Mouse (Mus musculus): Measurements from ENCODE around the gene Myh10. TPM values are rescaled to one million over a fixed set of nuclear protein-coding genes. Genes with fewer than 3 reads are reported as not detected.
A peak's percentile ranks its signal among the peaks of the same experiment; 100 is the strongest.

Myh10 gene
- polyA plus RNA-seq, 1 experiment from 2014 or later: 94.9 TPM

DNA sequence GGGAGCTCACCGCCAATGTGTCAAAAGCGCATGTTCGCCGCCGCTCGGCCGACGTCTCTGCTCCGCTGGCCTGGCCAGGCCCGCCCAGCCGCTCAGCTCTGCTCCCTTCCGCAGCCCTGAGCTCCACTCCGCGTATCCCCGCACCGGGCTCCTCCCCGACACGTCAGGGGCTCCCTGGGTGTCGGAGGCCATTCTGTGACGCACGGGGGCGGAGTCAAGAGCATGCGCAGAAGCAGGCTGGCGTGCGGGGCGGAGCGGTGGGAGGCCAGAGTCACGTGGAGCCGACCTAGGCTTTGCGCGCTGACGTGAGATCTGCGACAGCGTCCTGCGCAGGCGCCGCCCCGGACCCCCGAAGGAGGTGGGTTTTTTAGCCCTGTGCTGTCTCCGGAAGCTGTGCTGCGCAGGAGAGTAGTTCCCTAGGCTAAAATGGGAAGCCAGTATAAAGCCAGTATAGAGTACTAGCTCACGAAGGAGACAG is 161.6 kb downstream of the Myh10 start:
- Histone ChIP-seq H3K9ac (ENCODE audit: low read depth, low read length) (peak overlapping the region; percentile 90), H3K4me3 (ENCODE audit: low read length) (peak overlapping the region; percentile 73), H3K27ac (ENCODE audit: low read depth, low read length) (peak overlapping the region; percentile 92), H3K36me3 (ENCODE audit: control insufficient read depth, insufficient read depth, low read length) (no peaks in the 10 kb centered on the region), H3K4me2 (ENCODE audit: low read length) (peak overlapping the region; percentile 87), H3K4me1 (ENCODE audit: control insufficient read depth, insufficient read depth, low read depth, low read length) (peaks cover 23% of the 10 kb centered on the region), H3K9me3 (ENCODE audit: control insufficient read depth, low read length) (no peaks in the 10 kb centered on the region), H3K27me3 (replicated peaks; ENCODE audit: control insufficient read depth, insufficient read depth, low read length) (no peaks in the 10 kb centered on the region)
- ATAC-seq: peak; percentile 99
- WGBS: under 1% methylated on average over 40 of the region's 42 CpGs

DNA sequence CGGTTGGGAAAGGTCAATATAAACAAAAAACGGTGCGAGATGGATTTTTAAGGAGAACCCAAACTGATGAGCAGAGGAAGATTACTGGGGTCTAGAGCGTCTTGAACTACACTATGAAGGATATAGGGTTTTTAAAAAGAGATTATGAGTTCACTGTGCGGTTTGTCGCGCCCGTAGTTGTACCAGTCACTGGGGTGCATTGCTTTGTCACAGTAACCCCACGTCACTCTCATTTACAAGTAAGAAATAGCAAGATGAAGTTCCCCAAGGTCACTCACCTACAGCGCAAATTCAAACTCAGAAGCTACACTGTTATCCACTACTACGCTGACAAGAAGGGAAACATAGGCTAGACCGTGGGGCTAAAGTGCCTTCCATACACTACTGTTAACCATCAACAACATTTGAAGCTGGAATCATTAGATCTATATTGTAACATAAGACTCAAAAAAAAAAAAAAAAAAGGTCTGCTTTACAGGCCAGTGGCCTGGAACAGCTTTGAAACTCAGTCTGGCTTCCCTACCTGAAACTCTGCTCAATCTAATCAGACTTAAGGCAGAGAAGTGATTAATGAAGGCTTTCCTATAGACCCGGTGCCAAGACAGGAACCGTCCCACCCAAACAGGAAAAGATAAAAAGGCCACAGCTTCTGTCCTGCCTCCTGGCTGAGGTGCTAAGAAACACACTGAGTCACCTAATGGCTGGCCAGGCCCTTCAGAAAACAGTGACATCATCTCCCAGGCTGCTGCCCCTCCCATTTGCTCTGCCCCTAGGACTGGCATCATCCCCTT is 162.4 kb downstream of the Myh10 start:
- no peaks in the 10 kb centered on the region for H3K27me3 ChIP-seq (replicated peaks; ENCODE audit: control insufficient read depth, insufficient read depth, low read length)
- no peaks in the 10 kb centered on the region for H3K9me3 ChIP-seq (ENCODE audit: control insufficient read depth, low read length)
- ATAC-seq: no peak
- H3K4me2 ChIP-seq (ENCODE audit: low read length): peak overlapping the region; percentile 87
- peak overlapping the region; percentile 74 for H3K27ac ChIP-seq (ENCODE audit: low read depth, low read length)
- peak overlapping the region; percentile 61 for H3K9ac ChIP-seq (ENCODE audit: low read depth, low read length)
- H3K4me3 ChIP-seq (ENCODE audit: low read length): peak overlapping the region; percentile 73
- peaks cover 23% of the 10 kb centered on the region for H3K4me1 ChIP-seq (ENCODE audit: control insufficient read depth, insufficient read depth, low read depth, low read length)
- H3K36me3 ChIP-seq (ENCODE audit: control insufficient read depth, insufficient read depth, low read length): no peaks in the 10 kb centered on the region
- WGBS: 45% methylated on average over 14 of the region's 14 CpGs

DNA sequence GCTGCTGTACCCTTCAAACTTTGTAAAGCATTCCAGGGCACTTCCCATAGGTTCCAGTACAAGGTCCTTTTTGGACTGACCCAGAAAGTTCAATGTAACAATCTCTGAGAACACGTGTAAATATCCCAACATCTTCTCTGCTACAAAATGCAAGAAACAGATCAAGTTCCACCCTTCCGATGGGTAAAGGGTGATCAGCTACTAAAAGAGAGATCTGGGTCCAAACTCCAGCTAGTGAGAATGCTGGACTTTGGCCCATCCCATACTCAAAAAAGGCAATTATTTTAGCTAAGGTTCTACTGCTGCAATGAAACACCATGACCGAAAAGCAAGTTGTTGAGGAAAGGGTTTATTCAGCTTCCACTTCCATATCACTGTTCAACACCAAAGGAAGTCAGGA is 163.3 kb downstream of the Myh10 start:
- H3K27me3 ChIP-seq (replicated peaks; ENCODE audit: control insufficient read depth, insufficient read depth, low read length): no peaks in the 10 kb centered on the region
- peaks cover 23% of the 10 kb centered on the region for H3K4me1 ChIP-seq (ENCODE audit: control insufficient read depth, insufficient read depth, low read depth, low read length)
- ATAC-seq: no peak
- H3K9ac ChIP-seq (ENCODE audit: low read depth, low read length): no peak overlapping the region
- H3K4me2 ChIP-seq (ENCODE audit: low read length): no peak overlapping the region
- no peak overlapping the region for H3K27ac ChIP-seq (ENCODE audit: low read depth, low read length)
- 89% methylated on average over 3 of the region's 3 CpGs for WGBS
- no peaks in the 10 kb centered on the region for H3K9me3 ChIP-seq (ENCODE audit: control insufficient read depth, low read length)
- H3K36me3 ChIP-seq (ENCODE audit: control insufficient read depth, insufficient read depth, low read length): no peaks in the 10 kb centered on the region
- H3K4me3 ChIP-seq (ENCODE audit: low read length): no peak overlapping the region

DNA sequence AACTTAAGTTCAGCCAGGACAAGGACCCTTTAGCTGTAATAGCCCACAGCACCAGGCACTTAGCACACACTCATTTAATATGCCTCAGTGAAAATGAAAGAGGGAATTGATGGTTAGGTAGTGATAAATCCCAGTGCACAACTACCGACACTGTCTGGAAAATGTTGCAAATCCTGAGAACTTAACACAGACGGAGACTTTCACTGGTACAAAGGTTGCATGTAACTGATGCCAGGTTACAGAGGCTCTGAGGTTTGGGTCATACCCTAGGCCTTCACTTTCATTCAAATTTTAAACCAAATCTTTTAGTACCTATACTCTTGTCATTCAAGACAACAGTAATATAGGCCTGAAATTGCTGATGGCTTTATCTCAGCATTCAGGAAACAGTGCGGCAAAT is 166.0 kb downstream of the Myh10 start:
- no peaks in the 10 kb centered on the region for H3K27me3 ChIP-seq (replicated peaks; ENCODE audit: control insufficient read depth, insufficient read depth, low read length)
- no peak overlapping the region for H3K4me3 ChIP-seq (ENCODE audit: low read length)
- H3K4me2 ChIP-seq (ENCODE audit: low read length): no peak overlapping the region
- H3K9ac ChIP-seq (ENCODE audit: low read depth, low read length): no peak overlapping the region
- H3K36me3 ChIP-seq (ENCODE audit: control insufficient read depth, insufficient read depth, low read length): no peaks in the 10 kb centered on the region
- 90% methylated on average over 3 of the region's 3 CpGs for WGBS
- no peak for ATAC-seq
- H3K4me1 ChIP-seq (ENCODE audit: control insufficient read depth, insufficient read depth, low read depth, low read length): peaks cover 6% of the 10 kb centered on the region
- no peaks in the 10 kb centered on the region for H3K9me3 ChIP-seq (ENCODE audit: control insufficient read depth, low read length)
- H3K27ac ChIP-seq (ENCODE audit: low read depth, low read length): no peak overlapping the region

DNA sequence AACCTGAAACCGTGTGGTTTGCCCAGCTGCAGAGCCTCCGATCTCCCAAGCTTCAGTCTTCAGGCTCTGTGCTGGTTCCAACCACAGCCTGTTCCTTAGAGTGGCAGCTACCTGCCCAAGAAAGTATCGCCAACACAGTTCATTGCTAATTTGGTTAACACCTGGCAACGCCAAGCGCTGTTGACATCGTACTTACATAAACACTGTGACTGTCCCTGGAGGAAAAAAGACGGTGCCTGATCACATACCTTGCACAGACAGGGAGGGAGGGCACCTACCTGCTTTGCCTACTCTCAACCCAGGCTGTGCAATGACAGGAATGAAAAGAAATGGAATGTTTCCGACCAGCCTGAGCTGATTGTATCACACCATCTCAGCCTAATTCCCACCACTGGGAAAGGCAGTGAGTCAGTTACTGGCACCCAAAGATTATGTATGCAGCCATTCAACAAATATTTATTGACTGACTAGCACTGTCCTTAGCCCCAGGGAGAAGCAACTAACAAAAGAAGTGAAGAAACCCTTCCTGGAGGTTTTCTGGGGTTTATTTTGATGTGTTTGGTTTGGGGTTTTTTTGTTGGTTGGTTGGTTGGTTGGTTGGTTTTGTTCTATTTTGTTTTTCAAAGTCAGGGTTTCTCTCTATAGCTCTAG is 168.7 kb downstream of the Myh10 start:
- Histone ChIP-seq H3K4me1 (ENCODE audit: control insufficient read depth, insufficient read depth, low read depth, low read length) (no peaks in the 10 kb centered on the region), H3K9me3 (ENCODE audit: control insufficient read depth, low read length) (no peaks in the 10 kb centered on the region), H3K4me3 (ENCODE audit: low read length) (no peak overlapping the region), H3K27ac (ENCODE audit: low read depth, low read length) (no peak overlapping the region), H3K9ac (ENCODE audit: low read depth, low read length) (no peak overlapping the region), H3K27me3 (replicated peaks; ENCODE audit: control insufficient read depth, insufficient read depth, low read length) (no peaks in the 10 kb centered on the region), H3K4me2 (ENCODE audit: low read length) (no peak overlapping the region), H3K36me3 (ENCODE audit: control insufficient read depth, insufficient read depth, low read length) (no peaks in the 10 kb centered on the region)
- no peak for ATAC-seq
- WGBS: 89% methylated on average over 8 of the region's 8 CpGs

DNA sequence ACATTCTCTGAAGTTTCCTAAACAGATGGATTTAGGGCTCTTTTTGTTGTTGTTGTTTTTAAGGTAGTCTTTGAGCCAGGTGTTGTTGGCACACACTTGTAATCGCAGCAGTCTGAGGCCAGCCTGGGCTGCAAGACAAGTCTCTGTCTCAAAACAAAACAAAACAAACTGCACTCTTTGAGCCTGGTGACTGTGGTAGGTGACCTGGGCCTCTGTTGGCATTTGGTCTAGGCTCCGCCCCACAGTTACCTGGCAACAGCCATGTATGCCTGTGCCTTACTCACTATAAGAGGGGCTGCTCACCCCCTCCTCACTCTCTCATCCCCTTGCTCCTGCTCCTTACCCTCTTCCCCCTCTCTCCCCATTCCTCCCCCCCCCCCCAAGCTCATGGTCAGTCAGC is 170.9 kb downstream of the Myh10 start:
- Histone ChIP-seq H3K9ac (ENCODE audit: low read depth, low read length) (no peak overlapping the region), H3K4me1 (ENCODE audit: control insufficient read depth, insufficient read depth, low read depth, low read length) (no peaks in the 10 kb centered on the region), H3K4me3 (ENCODE audit: low read length) (no peak overlapping the region), H3K9me3 (ENCODE audit: control insufficient read depth, low read length) (no peaks in the 10 kb centered on the region), H3K27me3 (replicated peaks; ENCODE audit: control insufficient read depth, insufficient read depth, low read length) (no peaks in the 10 kb centered on the region), H3K27ac (ENCODE audit: low read depth, low read length) (no peak overlapping the region), H3K4me2 (ENCODE audit: low read length) (no peak overlapping the region), H3K36me3 (ENCODE audit: control insufficient read depth, insufficient read depth, low read length) (no peaks in the 10 kb centered on the region)
- no peak for ATAC-seq
- 62% methylated on average over 2 of the region's 2 CpGs for WGBS

DNA sequence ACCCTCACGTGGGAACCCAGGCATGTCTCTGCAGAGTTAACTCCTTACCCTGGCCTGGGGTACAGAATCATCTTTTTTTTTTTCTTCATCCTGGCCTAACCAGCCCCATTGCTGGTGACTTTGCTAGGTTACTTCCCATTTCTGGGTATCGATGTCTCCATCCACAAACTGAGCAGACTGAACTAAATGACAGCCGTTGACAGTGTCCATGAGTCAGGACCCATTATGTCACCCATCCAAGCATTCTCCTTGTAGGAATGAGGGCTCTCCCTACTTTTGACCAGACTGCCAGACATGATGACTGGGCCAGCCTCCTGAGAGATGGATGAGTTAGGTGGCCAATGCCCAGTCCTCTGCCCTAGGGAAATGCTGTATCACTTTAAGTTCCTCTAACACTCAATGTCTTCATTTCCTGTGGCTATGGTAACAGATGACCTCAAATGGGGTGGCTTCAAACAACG is 172.3 kb downstream of the Myh10 start:
- no peaks in the 10 kb centered on the region for H3K27me3 ChIP-seq (replicated peaks; ENCODE audit: control insufficient read depth, insufficient read depth, low read length)
- no peak overlapping the region for H3K4me3 ChIP-seq (ENCODE audit: low read length)
- ATAC-seq: no peak
- H3K9me3 ChIP-seq (ENCODE audit: control insufficient read depth, low read length): no peaks in the 10 kb centered on the region
- WGBS: 69% methylated on average over 4 of the region's 4 CpGs
- no peak overlapping the region for H3K9ac ChIP-seq (ENCODE audit: low read depth, low read length)
- no peaks in the 10 kb centered on the region for H3K4me1 ChIP-seq (ENCODE audit: control insufficient read depth, insufficient read depth, low read depth, low read length)
- H3K27ac ChIP-seq (ENCODE audit: low read depth, low read length): no peak overlapping the region
- H3K4me2 ChIP-seq (ENCODE audit: low read length): no peak overlapping the region
- no peaks in the 10 kb centered on the region for H3K36me3 ChIP-seq (ENCODE audit: control insufficient read depth, insufficient read depth, low read length)

DNA sequence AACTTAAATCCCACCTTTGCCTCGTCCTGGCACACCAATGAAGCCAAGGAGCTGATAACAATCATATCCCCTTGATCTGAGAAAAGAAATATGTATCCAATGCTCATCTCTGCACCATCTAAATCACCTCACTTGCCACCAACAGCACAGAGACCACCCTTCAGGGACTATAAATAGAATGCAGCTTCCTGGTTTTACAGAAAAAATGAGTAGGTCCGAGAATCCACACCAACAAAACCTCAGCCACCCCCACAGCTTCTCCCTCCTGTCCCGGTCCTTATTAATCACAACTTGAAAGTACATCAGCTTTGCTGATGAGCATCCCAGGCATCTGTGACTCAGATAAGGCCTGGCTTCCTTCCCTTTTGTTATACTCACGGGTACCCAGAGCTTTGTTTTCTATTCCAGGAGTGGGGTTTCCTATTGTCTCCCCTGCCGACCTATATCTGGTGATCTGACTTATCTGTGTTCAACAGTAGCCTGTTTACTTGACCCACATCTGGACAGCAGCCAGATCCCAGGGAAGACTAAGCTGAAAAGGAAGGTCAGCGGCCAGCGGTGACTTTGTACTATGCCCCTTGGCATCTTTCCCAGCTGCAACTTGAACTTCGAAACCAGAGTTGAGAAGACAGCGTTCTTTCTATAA is 173.3 kb downstream of the Myh10 start:
- no peaks in the 10 kb centered on the region for H3K4me1 ChIP-seq (ENCODE audit: control insufficient read depth, insufficient read depth, low read depth, low read length)
- H3K27me3 ChIP-seq (replicated peaks; ENCODE audit: control insufficient read depth, insufficient read depth, low read length): no peaks in the 10 kb centered on the region
- ATAC-seq: no peak
- H3K4me2 ChIP-seq (ENCODE audit: low read length): no peak overlapping the region
- H3K9me3 ChIP-seq (ENCODE audit: control insufficient read depth, low read length): no peaks in the 10 kb centered on the region
- H3K36me3 ChIP-seq (ENCODE audit: control insufficient read depth, insufficient read depth, low read length): no peaks in the 10 kb centered on the region
- H3K9ac ChIP-seq (ENCODE audit: low read depth, low read length): no peak overlapping the region
- WGBS: 57% methylated on average over 9 of the region's 9 CpGs
- no peak overlapping the region for H3K4me3 ChIP-seq (ENCODE audit: low read length)
- H3K27ac ChIP-seq (ENCODE audit: low read depth, low read length): no peak overlapping the region

Data from hindbrain, embryonic 16.5 days (tissue).